Mouse (Mus musculus) mesoderm, embryonic 11.5 days (tissue): ENCODE measurements around the gene Gm21900.
"Not testable (repeated sequence)": the region's sequence is repeated elsewhere in the genome, so short reads cannot be mapped to it uniquely, and the experiment has no call there.

Experiments used
- DNase-seq: peaks from one replicate; pipeline ENCODE4 v3.0.0-alpha.2; 2012; ENCODE audit warnings: low read depth, low spot score

The Gm21900 gene

DNA sequence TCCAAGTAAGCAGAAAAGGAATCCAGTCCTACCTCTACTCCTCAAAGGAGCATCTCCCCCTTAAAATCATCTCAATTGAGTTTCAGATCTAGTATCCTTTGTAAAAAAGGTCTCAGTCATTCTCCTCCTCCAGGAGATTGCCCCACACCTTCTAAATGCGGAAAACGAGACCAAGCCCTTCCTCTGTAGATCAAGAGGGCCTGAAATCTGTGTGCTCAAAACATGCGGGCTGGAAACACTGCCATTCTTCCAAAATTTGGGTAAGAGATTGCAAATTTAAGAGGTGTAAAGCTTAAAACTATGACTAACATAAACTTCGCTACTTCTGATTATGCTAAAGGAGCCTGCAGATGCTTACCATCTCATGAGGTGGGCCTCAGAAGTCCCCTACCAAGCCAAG, at the start of gene Gm21900:
TSS of gene Gm21900 (plus strand) at position 301 of the 400 bp plus-strand sequence.
- not testable (repeated sequence) for DNase-seq

GRCm38 (mm10) chrY:10643516-10643915, 27.4 kb downstream of the Gm21900 start:
- DNase-seq: not testable (repeated sequence)
